ENCODE assay signal across 24 mouse cellular contexts in genomic region chr12:73359520-73359919, GRCm38 (mm10).
"Had no signal": no experiment of that assay in that cellular context is flagged by ENCODE, and none has a peak within 500 bp of the region (broad histone marks: within the 10 kb centered on the region; RNA-seq: fewer than 3 reads in every experiment).

No protein-coding gene starts in this region.

- H3K4me3 ChIP-seq: limb, embryonic 10.5 days; limb, embryonic 13.5 days; liver, embryonic 12.5 days; liver, embryonic 15.5 days; lung, embryonic 15.5 days; midbrain, embryonic 12.5 days; midbrain, embryonic 15.5 days; neural tube, embryonic 12.5 days; neural tube, embryonic 15.5 days; stomach, embryonic 15.5 days had no signal

- ATAC-seq: intestine, embryonic 16.5 days; liver, embryonic 12.5 days; midbrain, embryonic 15.5 days had no signal

- DNase-seq: kidney, adult 18-20 months; kidney, adult 9 months; kidney, postnatal 14 days; kidney, postnatal 4 days; liver; lung, adult 18-20 months; lung, postnatal 10 days; lung, postnatal 36 days; right cerebral cortex, adult 18-20 months; right cerebral cortex, postnatal 14 days; spleen, adult 18-20 months; thymus, adult 2 months; thymus, postnatal 14 days had no signal

- H3K27ac ChIP-seq: limb, embryonic 10.5 days; limb, embryonic 13.5 days; liver, embryonic 12.5 days; liver, embryonic 15.5 days; lung, embryonic 15.5 days; midbrain, embryonic 12.5 days; midbrain, embryonic 15.5 days; neural tube, embryonic 12.5 days; neural tube, embryonic 15.5 days; stomach, embryonic 15.5 days had no signal
